Mouse (Mus musculus): Measurements from ENCODE around the gene C4bp. TPM values are rescaled to one million over a fixed set of nuclear protein-coding genes. Genes with fewer than 3 reads are reported as not detected.

The C4bp gene
- total and polyA plus RNA-seq, 2 experiments from 2014 or later: 0.18 TPM; not detected in 1

- no peak overlapping the region for H3K4me2 ChIP-seq (ENCODE audit: low read depth, low read length)
- no peaks in the 10 kb centered on the region for H3K4me1 ChIP-seq (ENCODE audit: insufficient read depth, low read length)
- no peaks in the 10 kb centered on the region for H3K36me3 ChIP-seq (ENCODE audit: insufficient read depth, low read length)
- no peak for TF ChIP-seq CTCF (IDR thresholded peaks at IDR 0.05; ENCODE audit: low read depth)
- H3K9ac ChIP-seq (replicated peaks; ENCODE audit: low read length): no peak overlapping the region
- no peak overlapping the region for H3K27ac ChIP-seq
- ATAC-seq (no peak), DNase-seq (ENCODE audit: low spot score) (no peak)
- no peaks in the 10 kb centered on the region for H3K9me3 ChIP-seq (ENCODE audit: low read length)
- no peaks in the 10 kb centered on the region for H3K27me3 ChIP-seq (ENCODE audit: insufficient read depth, low read length)
- no peak overlapping the region for H3K4me3 ChIP-seq (ENCODE audit: low read length)
Observed at GRCm38 (mm10) chr1:130640967-130641366, 20.5 kb downstream of the C4bp start.

- no peak overlapping the region for H3K9ac ChIP-seq (replicated peaks; ENCODE audit: low read length)
- DNase-seq (ENCODE audit: low spot score) (peak; percentile 73), ATAC-seq (0 out of 2 replicates have a peak, but pooled peaks have one; percentile 61)
- H3K4me3 ChIP-seq (ENCODE audit: low read length): no peak overlapping the region
- no peak overlapping the region for H3K4me2 ChIP-seq (ENCODE audit: low read depth, low read length)
- H3K9me3 ChIP-seq (ENCODE audit: low read length): no peaks in the 10 kb centered on the region
- no peaks in the 10 kb centered on the region for H3K4me1 ChIP-seq (ENCODE audit: insufficient read depth, low read length)
- no peak overlapping the region for H3K27ac ChIP-seq
- no peaks in the 10 kb centered on the region for H3K27me3 ChIP-seq (ENCODE audit: insufficient read depth, low read length)
- H3K36me3 ChIP-seq (ENCODE audit: insufficient read depth, low read length): no peaks in the 10 kb centered on the region
- WGBS: 38% methylated on average over 16 of the region's 16 CpGs
- TF ChIP-seq CTCF (IDR thresholded peaks at IDR 0.05; ENCODE audit: low read depth): peak; percentile 89
Observed at GRCm38 (mm10) chr1:130633761-130634410, 27.5 kb downstream of the C4bp start.

- Histone ChIP-seq H3K4me2 (ENCODE audit: low read depth, low read length) (no peak overlapping the region), H3K27ac (no peak overlapping the region), H3K36me3 (ENCODE audit: insufficient read depth, low read length) (no peaks in the 10 kb centered on the region), H3K4me3 (ENCODE audit: low read length) (no peak overlapping the region), H3K4me1 (ENCODE audit: insufficient read depth, low read length) (no peaks in the 10 kb centered on the region), H3K27me3 (ENCODE audit: insufficient read depth, low read length) (no peaks in the 10 kb centered on the region), H3K9me3 (ENCODE audit: low read length) (no peaks in the 10 kb centered on the region), H3K9ac (replicated peaks; ENCODE audit: low read length) (no peak overlapping the region)
- no peak for TF ChIP-seq CTCF (IDR thresholded peaks at IDR 0.05; ENCODE audit: low read depth)
- DNase-seq (ENCODE audit: low spot score) (no peak), ATAC-seq (no peak)
- 88% methylated on average over 8 of the region's 8 CpGs for WGBS
Observed at GRCm38 (mm10) chr1:130633316-130633715, 28.1 kb downstream of the C4bp start.

GRCm38 (mm10) chr1:130629521-130629920 is 31.9 kb downstream of the C4bp start, which contains the start of gene Zp3r:
TSS of gene Zp3r (minus strand) at chr1:130629621.
- Histone ChIP-seq H3K4me1 (ENCODE audit: insufficient read depth, low read length) (no peaks in the 10 kb centered on the region), H3K9me3 (ENCODE audit: low read length) (no peaks in the 10 kb centered on the region), H3K4me3 (ENCODE audit: low read length) (no peak within 1 kb of the TSS), H3K36me3 (ENCODE audit: insufficient read depth, low read length) (no peaks in the 10 kb centered on the region), H3K4me2 (ENCODE audit: low read depth, low read length) (no peak within 1 kb of the TSS), H3K9ac (replicated peaks; ENCODE audit: low read length) (no peak within 1 kb of the TSS), H3K27me3 (ENCODE audit: insufficient read depth, low read length) (no peaks in the 10 kb centered on the region), H3K27ac (no peak within 1 kb of the TSS)
- TF ChIP-seq CTCF (IDR thresholded peaks at IDR 0.05; ENCODE audit: low read depth): no peak
- ATAC-seq: no peak
- DNase-seq (ENCODE audit: low spot score): no peak
- 97% methylated on average over 2 of the region's 2 CpGs for WGBS

- WGBS: 90% methylated on average over 2 of the region's 2 CpGs
Observed at GRCm38 (mm10) chr1:130596291-130596690, 65.1 kb downstream of the C4bp start.

GRCm38 (mm10) chr1:130588659-130589058 is 72.8 kb downstream of the C4bp start:
- ATAC-seq (no peak), DNase-seq (ENCODE audit: low spot score) (no peak)
- H3K36me3 ChIP-seq (ENCODE audit: insufficient read depth, low read length): no peaks in the 10 kb centered on the region
- WGBS: 84% methylated on average over 9 of the region's 9 CpGs
- no peaks in the 10 kb centered on the region for H3K9me3 ChIP-seq (ENCODE audit: low read length)
- TF ChIP-seq CTCF (IDR thresholded peaks at IDR 0.05; ENCODE audit: low read depth): no peak
- no peaks in the 10 kb centered on the region for H3K27me3 ChIP-seq (ENCODE audit: insufficient read depth, low read length)
- H3K4me2 ChIP-seq (ENCODE audit: low read depth, low read length): no peak overlapping the region
- H3K27ac ChIP-seq: no peak overlapping the region
- H3K4me1 ChIP-seq (ENCODE audit: insufficient read depth, low read length): no peaks in the 10 kb centered on the region
- H3K9ac ChIP-seq (replicated peaks; ENCODE audit: low read length): no peak overlapping the region
- no peak overlapping the region for H3K4me3 ChIP-seq (ENCODE audit: low read length)

More at GRCm38 (mm10) chr1:130596291-130596690, 65.1 kb downstream of the C4bp start:
- ATAC-seq (no peak), DNase-seq (ENCODE audit: low spot score) (no peak)
- H3K9ac ChIP-seq (replicated peaks; ENCODE audit: low read length): no peak overlapping the region
- no peak for TF ChIP-seq CTCF (IDR thresholded peaks at IDR 0.05; ENCODE audit: low read depth)
- H3K4me3 ChIP-seq (ENCODE audit: low read length): no peak overlapping the region
- H3K27me3 ChIP-seq (ENCODE audit: insufficient read depth, low read length): no peaks in the 10 kb centered on the region
- H3K4me1 ChIP-seq (ENCODE audit: insufficient read depth, low read length): no peaks in the 10 kb centered on the region
- H3K36me3 ChIP-seq (ENCODE audit: insufficient read depth, low read length): no peaks in the 10 kb centered on the region
- no peaks in the 10 kb centered on the region for H3K9me3 ChIP-seq (ENCODE audit: low read length)
- H3K27ac ChIP-seq: no peak overlapping the region
- H3K4me2 ChIP-seq (ENCODE audit: low read depth, low read length): no peak overlapping the region

Other genes starting within 250 kb of the C4bp start
- not detected in 2 replicates for gene Cd55b, start 238.6 kb downstream of the C4bp start, total RNA-seq (2014; rRNA removed)
- not detected in 2 replicates for gene Cd55b, start 238.6 kb downstream of the C4bp start, polyA plus RNA-seq (2015; fragmentation: Nextera tagmentation; extraction: Ambion mirVana)
- gene Cd55, start 198.9 kb downstream of the C4bp start, total RNA-seq (2014; rRNA removed): 10.0 and 11.5 TPM in 2 replicates
- 13.5 and 13.7 TPM in 2 replicates for gene Cd55, start 198.9 kb downstream of the C4bp start, polyA plus RNA-seq (2015; fragmentation: Nextera tagmentation; extraction: Ambion mirVana)
- not detected in 2 replicates for gene Zp3r, start 32.0 kb downstream of the C4bp start, total RNA-seq (2014; rRNA removed)
- gene Zp3r, start 32.0 kb downstream of the C4bp start, polyA plus RNA-seq (2015; fragmentation: Nextera tagmentation; extraction: Ambion mirVana): not detected in 2 replicates
- gene Gm29427, start 54.2 kb upstream of the C4bp start, total RNA-seq (2014; rRNA removed): not detected in 2 replicates
- not detected in 2 replicates for gene Gm29427, start 54.2 kb upstream of the C4bp start, polyA plus RNA-seq (2015; fragmentation: Nextera tagmentation; extraction: Ambion mirVana)
- 10.4 and 11.9 TPM in 2 replicates for gene Yod1, start 55.7 kb upstream of the C4bp start, total RNA-seq (2014; rRNA removed)
- 19.3 and 20.7 TPM in 2 replicates for gene Yod1, start 55.7 kb upstream of the C4bp start, polyA plus RNA-seq (2015; fragmentation: Nextera tagmentation; extraction: Ambion mirVana)
- gene Pfkfb2, start 67.6 kb upstream of the C4bp start, total RNA-seq (2014; rRNA removed): 23.6 and 30.0 TPM in 2 replicates
- 13.3 and 13.5 TPM in 2 replicates for gene Pfkfb2, start 67.6 kb upstream of the C4bp start, polyA plus RNA-seq (2015; fragmentation: Nextera tagmentation; extraction: Ambion mirVana)
- gene AA986860, start 70.3 kb upstream of the C4bp start, total RNA-seq (2014; rRNA removed): 0.32 and 1.3 TPM in 2 replicates
- gene AA986860, start 70.3 kb upstream of the C4bp start, polyA plus RNA-seq (2015; fragmentation: Nextera tagmentation; extraction: Ambion mirVana): 0.58 and 0.59 TPM in 2 replicates
- not detected in 2 replicates for gene Fcamr, start 139.3 kb upstream of the C4bp start, total RNA-seq (2014; rRNA removed)
- gene Fcamr, start 139.3 kb upstream of the C4bp start, polyA plus RNA-seq (2015; fragmentation: Nextera tagmentation; extraction: Ambion mirVana): not detected in 2 replicates
- not detected in 2 replicates for gene Pigr, start 165.1 kb upstream of the C4bp start, total RNA-seq (2014; rRNA removed)
- gene Pigr, start 165.1 kb upstream of the C4bp start, polyA plus RNA-seq (2015; fragmentation: Nextera tagmentation; extraction: Ambion mirVana): not detected in 2 replicates
- gene Fcmr, start 204.0 kb upstream of the C4bp start, total RNA-seq (2014; rRNA removed): 0.75 and 2.2 TPM in 2 replicates
- 2.5 and 2.7 TPM in 2 replicates for gene Fcmr, start 204.0 kb upstream of the C4bp start, polyA plus RNA-seq (2015; fragmentation: Nextera tagmentation; extraction: Ambion mirVana)
- gene Il24, start 225.8 kb upstream of the C4bp start, total RNA-seq (2014; rRNA removed): not detected in 2 replicates
- not detected in 2 replicates for gene Il24, start 225.8 kb upstream of the C4bp start, polyA plus RNA-seq (2015; fragmentation: Nextera tagmentation; extraction: Ambion mirVana)
- not detected in 2 replicates for gene Il20, start 249.8 kb upstream of the C4bp start, total RNA-seq (2014; rRNA removed)
- gene Il20, start 249.8 kb upstream of the C4bp start, polyA plus RNA-seq (2015; fragmentation: Nextera tagmentation; extraction: Ambion mirVana): not detected in 2 replicates